Mouse (Mus musculus): Measurements from ENCODE around the gene Abca8b.
"Not testable (repeated sequence)": the region's sequence is repeated elsewhere in the genome, so short reads cannot be mapped to it uniquely, and the experiment has no call there.

Gene Abca8b

DNA sequence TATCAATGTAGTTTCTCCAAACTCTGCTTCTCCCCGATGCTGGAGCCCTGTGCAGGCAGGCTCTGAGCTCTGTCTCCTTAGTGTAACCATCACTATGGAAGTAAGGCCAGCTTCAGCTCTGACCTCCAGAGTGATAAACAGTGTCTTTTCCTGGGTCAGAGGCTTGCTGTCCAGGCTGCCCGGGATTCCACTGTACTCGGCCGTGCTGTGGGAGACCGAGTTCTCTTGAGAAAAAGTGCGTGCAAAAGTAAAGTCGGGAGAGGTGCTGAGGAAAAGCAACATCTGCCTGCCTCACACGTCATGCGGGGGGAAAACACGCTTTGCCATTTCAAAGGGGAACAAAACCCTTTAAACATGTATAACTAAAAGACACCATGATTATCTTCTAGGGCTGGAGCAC lies 79.0 kb downstream of the Abca8b start:
- no peak for DNase-seq (ENCODE audit: low read depth)

DNA sequence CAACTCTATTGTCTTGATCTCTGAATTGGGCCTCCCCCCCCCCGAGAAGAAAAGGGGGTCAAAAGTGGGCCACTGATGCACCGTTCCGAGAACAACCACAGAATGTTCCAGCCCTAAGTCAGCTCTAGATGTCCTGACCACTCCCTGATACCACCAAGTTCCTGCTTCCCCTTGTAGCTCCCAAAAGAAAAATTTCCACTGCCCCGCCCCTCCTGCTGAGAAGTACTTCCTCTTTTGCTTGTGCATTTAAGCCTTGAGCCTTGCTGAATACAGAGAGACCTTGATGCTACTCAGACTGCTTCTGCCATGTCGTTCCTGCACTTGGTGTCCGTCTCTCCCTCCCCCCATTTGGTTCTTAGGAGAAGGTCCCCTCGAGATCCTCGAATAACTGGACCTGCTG lies 82.5 kb downstream of the Abca8b start:
- not testable (repeated sequence) for DNase-seq (ENCODE audit: low read depth)

DNA sequence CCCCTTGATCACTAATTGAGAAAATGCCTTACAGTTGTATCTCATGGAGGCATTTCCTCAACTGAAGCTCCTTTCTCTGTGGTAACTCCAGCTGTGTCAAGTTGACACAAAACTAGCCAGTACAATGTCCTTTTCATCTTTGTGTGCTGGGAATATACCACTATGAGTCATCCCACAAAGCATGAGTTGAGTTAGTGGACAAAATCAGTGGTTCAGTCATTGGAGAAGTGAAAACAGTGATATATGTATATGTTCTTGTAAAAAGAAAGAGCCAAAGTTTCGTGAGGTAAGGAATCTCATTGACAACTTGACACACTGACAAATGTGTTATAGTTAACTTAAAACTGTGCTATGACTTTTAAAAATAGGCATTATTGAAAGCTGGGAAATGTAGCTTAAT lies 83.5 kb downstream of the Abca8b start:
- not testable (repeated sequence) for DNase-seq (ENCODE audit: low read depth)

DNA sequence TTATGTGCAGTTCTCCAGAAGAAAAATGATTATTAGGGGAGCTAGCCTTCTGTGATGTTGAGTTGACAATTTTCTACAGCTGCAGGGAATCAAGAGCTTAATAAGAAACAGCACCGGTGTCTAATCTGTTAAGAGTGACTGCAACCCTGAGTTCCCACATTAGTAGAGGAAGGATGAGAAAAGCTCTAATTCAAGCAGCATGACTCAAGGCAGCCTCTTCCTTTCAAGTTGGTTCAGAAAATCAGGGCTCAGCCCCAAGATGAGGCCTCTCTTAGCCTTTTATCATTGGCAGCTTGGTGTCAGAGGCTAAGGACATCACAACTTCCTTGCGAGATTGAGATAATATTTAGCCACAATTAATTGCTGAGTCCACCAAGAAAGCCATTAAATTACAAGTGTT lies 85.8 kb downstream of the Abca8b start:
- DNase-seq (ENCODE audit: low read depth), result no peak

DNA sequence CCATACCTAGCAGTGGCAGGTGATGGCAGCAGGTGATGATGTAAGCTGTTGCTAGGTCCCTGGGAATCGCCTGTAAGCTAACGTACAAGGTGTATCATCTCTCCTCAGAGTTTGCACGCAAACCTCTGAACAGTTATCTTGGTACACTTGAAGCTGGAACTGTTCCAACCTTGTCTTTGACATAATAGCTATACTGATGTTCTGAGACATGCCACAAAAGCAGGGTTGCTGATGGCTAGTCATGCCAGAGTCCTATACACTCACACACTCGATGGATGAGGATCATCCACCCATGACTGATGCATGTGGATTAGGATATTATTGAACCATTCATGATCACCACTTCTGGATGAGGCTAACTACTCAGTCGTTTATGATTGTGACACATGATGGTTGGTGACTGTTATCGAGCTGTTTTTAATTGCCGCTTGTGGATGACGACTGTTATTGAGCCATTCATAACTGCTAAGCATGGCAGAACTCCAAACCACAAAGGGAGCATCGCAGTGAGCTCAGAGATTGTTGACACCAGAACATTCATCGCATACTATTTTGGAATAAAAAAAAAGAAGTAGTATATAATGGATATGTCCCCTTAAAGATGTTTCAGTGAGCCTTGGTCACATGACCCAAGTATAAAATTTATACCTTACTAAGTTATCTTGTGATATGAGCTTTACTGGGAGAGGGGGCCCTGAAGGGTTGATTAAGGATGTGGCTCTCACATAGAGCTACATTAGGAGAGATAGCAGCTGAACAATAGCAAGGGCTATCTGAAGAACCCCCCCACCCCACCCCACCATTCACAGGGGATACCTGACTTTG lies 87.2 kb downstream of the Abca8b start:
- DNase-seq (ENCODE audit: low read depth), result no peak

DNA sequence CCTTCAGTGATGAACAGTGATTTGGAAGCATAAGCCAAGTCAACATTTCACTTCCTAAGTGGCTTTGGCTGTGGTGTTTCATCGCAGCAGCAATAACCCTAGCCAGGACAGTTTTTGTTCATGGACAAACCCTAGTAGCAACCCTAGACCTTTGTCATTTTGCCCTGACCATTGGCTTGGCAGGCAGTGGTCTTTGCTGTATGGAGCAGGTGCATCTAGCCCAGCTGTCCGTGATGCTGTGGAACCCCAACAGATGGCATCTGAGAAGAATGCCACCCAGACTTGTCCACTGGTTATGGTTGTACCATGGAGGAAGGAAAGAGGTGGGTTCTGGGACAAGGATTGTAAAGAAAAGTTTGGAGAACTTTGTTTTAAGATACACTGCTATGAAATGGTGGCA lies 88.1 kb downstream of the Abca8b start:
- no peak for DNase-seq (ENCODE audit: low read depth)

DNA sequence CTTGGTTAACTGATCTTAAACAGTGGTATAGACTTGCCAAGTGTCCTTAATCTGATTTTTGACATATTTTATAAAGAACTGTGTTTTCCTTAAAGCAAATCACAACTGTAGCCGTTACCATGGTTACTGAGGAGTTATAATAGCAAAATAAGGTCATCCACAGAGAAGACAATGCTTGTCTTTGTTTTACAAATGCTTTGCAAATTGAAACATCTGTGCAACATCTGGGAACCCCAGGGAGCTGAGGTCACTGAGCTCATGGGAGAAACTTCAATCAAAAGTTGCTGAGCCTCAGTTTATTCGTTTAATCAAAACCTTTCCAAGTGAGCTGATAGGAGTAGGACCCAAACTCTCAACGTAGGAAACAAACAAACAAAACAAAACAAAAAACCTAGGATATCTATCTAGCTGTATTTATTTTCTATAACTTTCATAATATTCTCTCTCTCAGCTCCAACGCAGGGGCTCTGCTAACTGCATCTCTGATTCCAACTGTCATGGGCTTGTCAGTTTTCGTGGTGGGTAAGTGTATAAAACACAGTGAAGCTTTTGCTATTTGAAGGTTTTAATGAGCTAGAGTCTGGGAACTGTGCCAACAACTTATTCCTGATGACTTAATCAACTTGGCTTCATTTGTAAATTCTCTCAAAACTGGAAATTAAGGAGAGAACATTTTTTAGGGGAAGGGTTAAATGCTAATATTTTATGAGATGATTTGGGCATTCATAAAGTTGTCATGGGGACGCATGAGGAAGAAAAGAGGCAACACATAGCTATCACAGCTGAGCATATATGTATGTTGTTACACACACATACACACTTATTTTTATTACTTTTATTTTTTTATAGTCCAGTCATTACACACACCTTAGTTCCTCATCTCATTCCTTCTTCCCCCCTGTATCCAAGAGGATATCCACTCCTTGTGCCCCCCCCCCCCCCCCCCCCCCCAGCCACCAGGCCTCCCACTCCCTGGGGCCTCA lies 92.7 kb downstream of the Abca8b start:
- no peak for DNase-seq (ENCODE audit: low read depth)

DNA sequence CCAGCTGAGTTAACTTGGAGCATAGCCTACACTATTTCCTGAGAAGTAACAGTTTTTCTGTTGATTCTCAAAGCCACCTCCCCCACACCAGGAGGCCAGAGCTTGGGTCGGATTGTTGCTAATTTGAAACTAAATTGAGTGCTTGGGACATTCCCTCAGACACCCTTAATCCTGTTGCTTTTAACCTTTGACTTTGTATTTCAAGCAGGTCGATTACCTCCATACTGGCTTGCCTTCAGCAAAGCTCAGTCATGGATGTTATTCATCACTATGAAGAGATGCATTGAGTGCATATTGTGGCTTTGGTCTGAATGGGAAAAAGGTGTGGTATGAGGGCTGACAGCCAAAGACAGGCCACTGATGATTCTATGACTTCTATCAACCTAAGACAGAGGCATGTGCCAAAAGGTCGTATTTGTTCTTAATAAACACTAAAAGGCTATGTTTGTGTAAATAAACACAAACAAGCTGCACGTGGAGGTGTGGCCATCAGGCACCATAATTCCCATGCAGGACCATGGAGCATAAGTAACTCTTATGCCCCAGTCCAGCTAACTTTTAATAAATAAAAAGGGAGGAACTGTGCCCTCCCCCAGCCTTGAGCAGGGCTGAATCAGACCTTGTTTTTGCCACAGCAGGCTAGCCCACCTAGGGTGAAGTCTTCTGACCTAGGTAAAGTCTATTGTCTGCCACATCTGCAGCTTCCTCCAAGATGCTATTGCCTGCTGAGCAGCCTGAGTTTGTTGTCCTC lies 95.0 kb downstream of the Abca8b start:
- DNase-seq (ENCODE audit: low read depth), result no peak

DNA sequence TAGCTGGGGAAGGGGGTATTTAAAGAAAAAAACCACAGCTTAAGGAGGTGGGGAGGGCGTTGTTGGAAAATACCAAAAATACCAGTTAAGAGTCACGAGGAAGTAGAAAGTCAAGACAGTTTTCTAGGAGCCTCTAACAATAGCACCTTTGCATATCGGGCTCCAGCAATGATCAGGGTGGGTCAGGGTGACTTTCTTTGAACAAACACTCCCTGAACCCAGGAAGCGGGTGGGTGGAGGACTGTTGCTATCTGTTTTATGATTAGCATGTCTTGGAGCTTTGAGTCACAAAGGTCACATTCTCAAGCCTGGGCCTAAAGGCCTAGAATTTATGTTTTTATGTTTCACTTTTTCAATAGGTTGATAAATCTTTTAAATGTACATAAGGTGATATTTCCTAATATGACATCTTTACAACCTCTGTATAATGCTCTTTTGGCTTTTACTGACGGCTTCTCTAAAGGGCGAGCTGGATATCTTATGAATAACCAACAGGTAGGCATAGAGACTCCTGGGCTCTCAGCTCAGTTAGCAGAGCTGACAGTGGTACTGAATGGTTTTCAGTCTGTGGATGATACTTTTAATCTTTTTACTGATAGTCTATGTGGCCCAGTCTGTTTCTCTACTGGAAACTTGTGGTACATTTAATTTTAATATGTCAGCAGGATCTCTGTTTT lies 96.7 kb downstream of the Abca8b start:
- DNase-seq (ENCODE audit: low read depth), result no peak

DNA sequence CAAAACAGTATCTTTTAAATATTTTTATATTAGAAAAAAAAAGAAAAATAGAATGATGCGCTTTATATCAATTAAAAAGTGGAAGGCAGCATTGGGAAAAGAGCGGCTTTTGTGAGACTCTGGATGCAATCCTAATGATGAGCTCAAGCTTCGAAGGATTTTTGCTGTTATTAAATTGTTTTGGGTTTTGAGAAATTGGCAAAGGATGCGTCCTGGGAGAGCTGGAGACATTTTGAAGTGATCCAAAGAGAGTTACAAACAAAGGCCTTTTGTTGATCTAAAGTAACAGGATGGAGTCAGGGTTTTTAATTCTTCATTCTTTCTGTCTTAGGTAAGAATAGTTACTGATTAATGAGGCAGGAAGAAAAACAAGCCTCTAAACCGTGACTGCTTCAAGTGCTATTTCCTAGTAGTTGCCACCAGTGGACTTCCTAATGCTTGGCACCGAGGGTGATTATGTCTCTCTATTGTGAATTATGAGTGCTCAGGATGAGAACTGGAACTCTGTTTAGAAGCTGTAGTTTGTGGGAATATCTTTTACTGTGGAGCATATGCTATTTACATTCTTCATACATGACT lies 99.6 kb downstream of the Abca8b start:
- DNase-seq (ENCODE audit: low read depth), result no peak

DNA sequence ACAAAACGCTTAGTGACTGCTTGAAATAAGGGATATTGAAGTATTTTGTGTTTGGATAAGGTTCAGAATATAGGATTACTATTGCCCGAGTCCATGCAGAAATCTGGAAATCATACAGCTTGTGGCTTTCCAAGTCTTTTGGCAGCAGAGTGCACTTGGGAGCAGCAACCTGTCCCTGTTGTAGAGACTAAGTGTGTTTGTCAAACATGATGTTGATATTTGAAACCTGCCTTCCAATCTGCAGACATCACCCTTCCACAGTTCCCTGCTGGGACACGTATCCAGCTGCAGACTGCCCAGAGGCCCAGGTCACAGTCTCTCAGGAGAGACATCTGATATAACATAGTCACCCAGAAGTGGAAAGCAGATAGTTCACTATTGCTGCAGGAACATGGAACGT lies 100.1 kb downstream of the Abca8b start:
- no peak for DNase-seq (ENCODE audit: low read depth)

DNA sequence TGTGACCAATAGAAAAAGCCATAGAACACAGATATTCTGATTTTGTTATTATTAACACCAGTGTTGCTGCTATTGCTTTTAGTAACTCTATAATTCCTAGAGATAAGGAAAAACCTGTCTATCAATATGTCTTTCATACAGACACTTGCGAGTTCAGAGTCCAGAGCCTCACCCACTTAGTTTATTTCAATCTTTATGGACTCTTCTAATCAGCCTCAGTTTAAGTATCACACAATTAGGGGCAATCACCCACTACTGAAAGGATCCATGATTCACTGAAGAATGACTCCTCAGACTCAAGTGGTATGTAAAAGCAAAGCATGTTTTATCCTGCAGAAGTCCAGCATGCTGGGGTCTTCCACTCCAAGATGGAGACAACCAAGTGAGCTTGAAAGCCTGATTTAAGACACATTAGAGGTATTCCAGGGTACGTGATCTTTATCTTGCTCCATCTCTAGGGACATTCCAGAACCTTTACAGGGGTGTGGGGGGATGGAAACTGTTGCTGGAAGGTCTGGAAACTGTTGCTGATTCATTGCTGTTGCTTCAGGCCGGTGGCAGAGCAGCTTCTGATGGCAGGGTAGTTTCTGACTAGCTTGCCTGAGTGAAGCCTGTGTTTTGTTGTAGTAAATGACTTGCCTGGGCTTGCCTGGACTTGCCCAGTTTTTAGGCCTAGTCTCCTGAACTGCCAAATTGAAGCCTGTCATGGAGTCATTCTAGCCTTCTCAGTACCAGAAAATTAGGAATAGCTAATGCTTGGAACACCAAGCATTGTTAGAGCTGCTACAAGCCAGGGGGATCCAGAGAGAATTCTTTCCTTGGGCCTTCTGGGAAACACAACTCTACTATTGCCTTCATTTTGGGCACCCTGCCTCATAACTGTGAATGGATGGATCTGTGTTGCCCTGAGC lies 101.5 kb downstream of the Abca8b start:
- no peak for DNase-seq (ENCODE audit: low read depth)

DNA sequence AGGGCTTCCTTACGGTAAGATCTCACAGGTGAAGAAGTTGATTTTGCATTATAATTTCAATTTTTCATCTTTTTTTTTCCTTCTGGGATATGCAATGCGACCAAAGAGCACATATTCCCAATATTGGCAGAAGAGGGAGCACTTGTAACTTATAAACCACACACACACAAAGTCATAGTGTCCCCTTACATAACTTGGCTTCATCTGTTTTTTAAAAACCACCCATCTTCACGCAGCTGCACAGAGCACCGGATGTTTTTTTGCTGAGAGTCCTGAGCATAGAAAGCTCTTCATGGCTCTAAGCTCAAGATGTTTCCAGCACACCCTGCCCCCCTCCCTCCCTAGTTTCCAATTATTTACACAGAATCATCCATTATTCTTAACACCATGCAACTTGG lies 103.7 kb downstream of the Abca8b start:
- DNase-seq (ENCODE audit: low read depth), result no peak

DNA sequence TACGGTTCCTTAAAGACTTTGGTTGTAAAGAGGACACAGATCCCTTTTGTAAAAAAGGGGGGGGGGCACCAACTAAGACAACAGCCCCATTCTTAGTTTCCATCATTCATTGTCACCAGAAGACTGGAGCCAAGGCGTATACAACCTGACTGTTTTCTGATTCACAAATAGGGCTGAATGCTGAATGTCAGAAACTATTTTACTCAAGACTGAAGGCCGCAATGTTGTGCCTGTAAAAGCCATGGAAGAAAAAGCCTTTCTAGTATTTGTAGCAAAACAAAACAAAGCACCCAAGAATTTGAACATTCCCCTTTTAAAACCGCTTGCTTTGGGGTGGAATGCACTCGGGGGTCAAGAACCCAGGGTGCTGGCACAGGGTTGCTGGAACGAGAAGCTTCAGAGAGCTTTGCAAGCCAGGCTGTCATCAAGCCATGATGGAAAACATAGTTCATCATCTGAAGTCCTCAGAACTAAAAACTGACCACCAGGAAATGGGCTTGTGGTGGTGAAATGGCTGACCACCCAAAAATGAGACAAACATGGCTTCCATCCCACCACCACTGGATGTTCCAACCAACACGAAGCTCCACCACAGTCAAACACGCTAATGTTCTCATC lies 104.2 kb downstream of the Abca8b start:
- no peak for DNase-seq (ENCODE audit: low read depth)

DNA sequence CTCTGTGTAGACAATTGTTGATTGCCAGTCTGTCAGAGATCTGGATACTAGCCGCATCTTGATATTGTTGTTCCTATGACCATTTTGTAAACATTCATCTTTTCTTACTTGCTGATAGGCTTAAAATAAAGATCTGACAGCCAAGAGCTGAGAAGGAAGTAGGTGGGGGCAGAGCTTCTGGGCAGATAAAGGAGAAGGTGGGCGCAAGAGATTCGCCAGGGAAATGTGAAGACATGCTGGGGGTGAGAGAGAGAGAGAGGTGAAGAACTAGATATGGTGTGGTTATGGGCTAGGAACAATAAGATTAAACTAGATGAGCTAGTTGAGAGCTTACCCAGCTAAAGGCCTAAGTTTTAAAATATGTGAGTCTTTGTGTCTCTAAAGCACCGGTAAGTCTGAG lies 106.0 kb downstream of the Abca8b start:
- DNase-seq (ENCODE audit: low read depth), result no peak

DNA sequence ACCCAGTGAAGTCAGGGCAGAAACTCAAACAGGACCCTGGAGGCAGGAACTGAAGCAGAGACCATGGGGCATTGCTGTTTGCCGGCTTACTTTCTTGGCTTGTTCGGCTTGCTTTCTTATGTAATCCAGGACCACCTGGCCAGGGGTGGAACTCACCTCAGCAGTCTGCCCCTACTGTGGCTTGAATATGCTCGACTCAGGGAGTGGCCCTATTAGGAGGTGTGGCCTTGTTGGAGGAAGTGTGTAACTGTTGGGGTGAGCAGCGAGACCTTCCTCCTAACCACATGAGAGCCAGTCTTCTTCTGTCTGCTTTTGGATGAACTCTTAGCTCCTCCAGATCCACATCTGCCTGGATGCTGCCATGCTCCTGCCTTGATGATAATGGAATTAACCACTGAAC lies 108.9 kb downstream of the Abca8b start:
- no peak for DNase-seq (ENCODE audit: low read depth)

DNA sequence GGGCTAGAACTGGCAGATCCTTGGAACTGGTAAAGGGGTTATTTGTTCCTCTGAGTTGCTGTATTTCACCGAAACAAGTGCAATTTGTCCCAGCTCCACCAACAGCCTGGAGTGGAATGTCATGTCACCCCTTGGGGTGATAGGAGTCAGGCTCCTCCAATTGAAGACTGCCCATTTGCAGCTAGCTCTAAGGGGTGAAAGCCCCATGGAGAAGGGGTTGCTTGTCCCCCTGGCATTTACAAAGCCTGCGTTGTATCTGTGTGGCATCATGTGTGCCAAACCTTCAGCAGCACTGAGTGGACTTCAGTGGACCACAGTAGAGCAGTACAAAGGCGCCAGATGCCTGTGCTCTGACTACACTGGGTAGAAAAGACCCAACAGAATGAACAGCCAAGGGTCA lies 110.1 kb downstream of the Abca8b start:
- DNase-seq (ENCODE audit: low read depth), result no peak

DNA sequence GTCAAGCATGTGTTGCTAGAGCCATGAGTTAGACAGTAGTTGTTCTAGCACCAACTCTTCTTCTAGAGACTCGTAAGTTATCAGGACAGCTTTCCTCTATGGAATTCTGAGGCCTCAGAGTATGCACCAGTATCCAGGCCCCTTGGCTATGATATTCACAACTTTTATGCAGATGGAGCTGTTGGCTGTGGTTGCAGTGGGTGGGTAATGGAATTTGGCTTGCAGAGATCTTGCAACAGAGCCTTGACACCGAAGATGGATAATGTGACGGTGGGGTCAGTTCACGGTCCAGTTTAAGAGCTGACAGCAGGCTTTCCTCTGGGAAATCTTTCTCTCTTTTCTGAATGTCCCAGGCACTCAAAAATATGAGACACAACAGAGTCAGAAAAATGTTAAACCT lies 110.8 kb downstream of the Abca8b start:
- no peak for DNase-seq (ENCODE audit: low read depth)

DNA sequence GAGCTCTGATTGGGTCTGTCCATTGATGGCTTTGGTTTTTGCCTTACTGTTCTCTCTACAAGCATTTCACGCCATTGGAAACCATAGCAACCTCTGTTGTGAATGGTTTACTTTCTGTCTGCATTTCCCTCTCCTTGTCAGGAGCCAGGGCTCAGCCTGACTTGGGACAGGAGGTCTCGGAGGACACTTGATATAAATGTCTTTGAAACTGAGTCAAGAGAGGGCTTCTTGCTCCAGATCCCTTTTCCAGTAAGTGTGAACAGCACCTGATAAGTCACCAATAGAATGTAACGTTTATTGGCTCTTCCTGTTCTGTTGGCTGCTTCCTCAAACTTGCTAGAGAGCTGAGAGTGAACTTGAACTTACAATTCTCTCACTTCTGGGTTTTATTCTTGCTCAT lies 111.5 kb downstream of the Abca8b start:
- DNase-seq (ENCODE audit: low read depth), result no peak

Measured in naive thymus-derived CD4-positive, alpha-beta T cell, adult 2 months (primary cell).